Mouse (Mus musculus) urinary bladder, adult 18-20 months (tissue): Measurements from ENCODE around the gene Olfr829.
"Not testable (repeated sequence)": the region's sequence is repeated elsewhere in the genome, so short reads cannot be mapped to it uniquely, and the experiment has no call there.

Experiments used
- DNase-seq, 2 experiments: peaks; one replicate each; pipeline ENCODE4 v3.0.0; 2022; ENCODE audit warnings: low spot score in 2 of 2, mixed read lengths in 2 of 2

Gene Olfr829

DNA sequence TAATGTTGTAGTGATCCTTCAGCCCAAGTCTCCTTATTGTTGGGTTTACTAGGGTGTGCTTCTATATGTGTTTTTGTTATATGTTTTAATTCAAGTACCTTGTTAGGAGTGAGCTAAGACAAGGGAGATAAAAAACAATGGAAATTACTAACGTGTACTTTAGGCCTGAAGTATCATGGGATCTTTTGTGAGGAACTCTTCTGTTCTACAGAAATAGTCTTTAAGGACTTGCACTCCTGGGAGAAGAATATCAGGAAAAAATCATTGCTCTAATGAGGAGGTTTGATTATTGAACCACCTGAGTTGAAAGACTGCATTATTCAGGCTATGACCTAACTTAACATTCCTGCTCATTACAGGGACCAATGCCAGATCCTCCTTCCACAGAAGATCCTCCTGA lies at the start of gene Olfr829:
TSS of gene Olfr829 (plus strand) at position 301 of the 400 bp plus-strand sequence.
- DNase-seq: no peak

DNA sequence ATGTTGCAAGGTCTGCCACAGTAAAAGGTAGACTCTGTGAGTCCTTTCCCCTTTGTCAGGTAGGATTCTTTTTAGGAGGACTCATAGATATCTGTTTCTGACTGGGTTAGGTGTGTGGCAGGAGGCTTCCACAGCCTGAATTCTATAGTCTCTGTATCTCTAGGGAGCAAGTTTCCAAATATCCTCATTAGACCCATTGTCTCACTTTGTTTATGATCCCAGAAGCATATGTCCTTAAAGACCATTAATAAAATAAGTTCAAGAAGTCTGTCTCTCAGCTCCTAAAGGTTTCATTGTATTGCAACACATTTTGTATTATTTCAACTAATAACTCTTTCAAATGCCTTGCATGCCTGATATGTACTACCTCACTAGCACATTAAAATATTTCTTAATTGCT lies 35.3 kb upstream of the Olfr829 start, which contains the start of gene Olfr828:
TSS of gene Olfr828 (minus strand) at position 101 of the 400 bp plus-strand sequence.
- DNase-seq: no peak

- DNase-seq: no peak
Observed at GRCm38 (mm10) chr9:18874393-18874792, 19.7 kb downstream of the Olfr829 start, which contains the start of gene Olfr830. TSS of gene Olfr830 (plus strand) at chr9:18874693.

- not testable (repeated sequence) for DNase-seq
Observed at GRCm38 (mm10) chr9:18907699-18908098, 53.0 kb downstream of the Olfr829 start.
